Mouse (Mus musculus) common myeloid progenitor, adult 5-6 weeks (primary cell): ENCODE measurements around the gene Neurl2. TPM values are rescaled to one million over a fixed set of nuclear protein-coding genes. Genes with fewer than 3 reads are reported as not detected.
"Not testable (repeated sequence)": the region's sequence is repeated elsewhere in the genome, so short reads cannot be mapped to it uniquely, and the experiment has no call there.

Experiments used
- ATAC-seq: replicated peaks from 2 replicates; pipeline ENCODE4 v1.8.0; 2016; ENCODE audit warnings: low read depth, mild to moderate bottlenecking, moderate TSS enrichment, inconsistent platforms; ENCODE audit not compliant: poor library complexity, severe bottlenecking
- total RNA-seq: library from RNA; stranded (forward); fragments of 200-1000, 187-1606 nt; gene quantifications from 2 replicates; pipeline ENCODE4 v1.2.3, GENCODE M21; 2017

Neurl2 gene
- total RNA-seq, 1 experiment from 2014 or later = 0.55 TPM

DNA sequence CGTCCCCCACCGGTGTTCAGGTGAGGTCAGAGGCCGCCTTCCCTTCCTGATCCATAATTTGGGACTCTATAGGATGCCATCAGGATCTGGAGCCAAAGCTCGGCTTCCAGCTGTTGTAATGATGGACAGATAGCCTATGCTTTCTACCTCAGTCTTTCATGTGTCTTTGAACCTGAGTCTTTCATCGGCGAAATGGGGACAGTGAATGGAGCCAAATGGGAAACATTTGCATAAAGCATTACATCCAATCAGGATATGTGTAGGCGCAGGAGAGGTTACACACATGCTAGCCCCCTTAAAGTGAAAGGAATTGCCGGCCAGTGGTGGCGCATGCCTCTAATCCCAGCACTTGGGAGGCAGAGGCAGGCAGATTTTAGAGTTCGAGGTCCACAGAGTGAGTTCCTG lies 10.1 kb downstream of the Neurl2 start:
- peak; percentile 63 for ATAC-seq

DNA sequence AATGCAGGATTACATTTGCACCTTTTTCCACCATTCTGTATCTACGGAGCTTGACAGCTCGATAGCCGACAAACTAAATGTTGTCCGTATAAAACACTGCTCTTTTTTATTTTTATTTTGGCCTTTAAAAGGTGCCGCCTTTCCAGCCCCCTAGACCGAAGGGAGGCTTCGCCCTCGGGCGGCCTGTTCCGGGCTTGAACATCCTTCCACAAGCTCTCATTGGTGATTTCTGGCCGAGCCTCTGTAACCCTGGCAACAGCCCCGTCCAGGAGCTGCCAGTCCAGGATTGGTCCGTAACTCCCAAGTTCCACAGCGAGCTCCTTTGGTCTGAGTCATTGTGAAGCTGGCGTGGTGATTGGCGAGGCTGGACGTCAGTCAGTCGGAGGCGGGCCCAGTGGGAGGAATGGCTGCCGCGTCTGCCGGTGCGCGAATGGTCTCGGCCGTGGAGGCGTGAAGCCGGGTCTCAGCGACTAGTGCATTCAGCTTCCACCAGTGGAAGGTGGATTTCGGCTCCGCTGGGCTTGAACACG lies 10.6 kb downstream of the Neurl2 start, which contains the start of gene Zswim1:
Gene Zswim1, plus strand, starts transcription at position 51 of the 530 bp plus-strand sequence.
- peak; percentile 99 for ATAC-seq

DNA sequence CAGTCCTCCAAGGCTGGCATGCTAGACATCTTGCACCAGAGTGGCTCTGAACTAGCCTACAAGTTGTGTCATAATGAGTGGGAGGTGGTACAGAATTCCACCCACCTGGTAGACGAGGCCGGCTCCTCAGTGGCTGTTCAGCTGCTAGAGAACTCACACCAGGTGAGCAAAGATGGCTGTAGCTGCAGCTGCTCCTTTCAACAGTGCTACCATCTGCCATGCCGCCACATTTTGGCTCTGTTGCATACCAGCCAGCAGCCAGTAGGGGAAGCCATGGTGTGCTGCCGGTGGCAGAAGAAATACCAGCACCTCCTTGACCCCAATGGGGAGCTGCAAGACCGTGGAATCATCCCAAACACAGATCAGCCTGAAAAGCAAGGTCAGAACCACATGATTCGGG lies 12.2 kb downstream of the Neurl2 start:
- ATAC-seq = no peak

DNA sequence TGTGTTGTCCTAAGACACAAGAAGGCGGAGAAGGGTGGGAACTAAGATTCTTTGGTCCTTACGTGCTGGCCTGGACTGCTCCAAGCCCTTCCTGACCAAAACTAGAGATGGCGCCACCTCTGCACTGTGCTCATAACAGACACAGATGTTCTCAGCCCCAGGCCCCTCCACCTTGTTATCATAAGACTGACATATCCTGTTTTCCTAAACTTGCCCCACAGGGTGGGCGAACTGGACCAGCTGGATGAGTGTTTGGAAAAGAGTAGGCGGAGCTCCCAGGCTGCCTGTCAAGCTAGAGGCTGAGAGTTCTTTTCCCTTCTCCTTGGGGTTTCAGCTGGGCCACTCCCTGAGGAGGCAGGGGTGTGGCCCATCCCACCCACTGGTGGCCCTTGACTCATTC lies 15.6 kb downstream of the Neurl2 start:
- ATAC-seq = no peak

DNA sequence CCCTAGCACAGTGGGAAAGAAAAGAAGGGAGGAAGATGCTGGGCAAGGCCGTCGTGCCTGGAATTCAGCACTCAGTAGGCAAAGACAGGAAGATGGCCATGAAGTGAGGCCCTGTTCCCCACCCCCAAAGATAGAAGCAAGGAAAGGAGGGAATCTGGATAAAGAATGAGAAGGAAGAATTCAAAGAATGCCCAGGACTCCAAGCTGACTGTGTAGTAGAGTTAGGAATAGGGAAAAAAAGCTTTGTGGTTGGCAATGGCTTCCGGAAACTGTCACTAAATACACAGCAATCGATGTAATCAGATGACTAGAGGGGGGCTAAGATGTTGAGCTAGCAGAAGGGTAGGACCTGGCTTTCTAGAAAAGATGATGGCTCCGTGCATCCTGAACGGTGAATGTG lies 16.1 kb downstream of the Neurl2 start:
- ATAC-seq = no peak

DNA sequence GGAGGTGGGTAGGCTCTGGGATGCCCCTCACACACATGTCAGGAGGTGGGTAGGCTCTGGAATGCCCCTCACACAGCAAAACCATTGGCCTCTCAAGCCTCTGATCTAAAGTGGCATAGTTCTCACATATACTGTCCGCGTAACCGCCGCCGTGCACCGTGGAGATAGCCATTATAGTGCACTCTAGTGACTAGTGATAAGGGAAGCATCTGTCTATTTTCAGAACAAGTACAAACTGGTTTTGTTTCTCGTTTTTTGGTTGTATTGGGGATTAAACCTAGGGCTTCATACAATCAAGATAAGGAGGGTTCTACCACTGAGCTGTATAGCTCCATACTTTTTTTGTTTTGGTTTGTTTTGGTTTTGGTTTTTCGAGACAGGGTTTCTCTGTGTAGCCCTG lies 17.4 kb downstream of the Neurl2 start:
- ATAC-seq = peak; percentile 29; the same call in 1 of the 2 replicates

DNA sequence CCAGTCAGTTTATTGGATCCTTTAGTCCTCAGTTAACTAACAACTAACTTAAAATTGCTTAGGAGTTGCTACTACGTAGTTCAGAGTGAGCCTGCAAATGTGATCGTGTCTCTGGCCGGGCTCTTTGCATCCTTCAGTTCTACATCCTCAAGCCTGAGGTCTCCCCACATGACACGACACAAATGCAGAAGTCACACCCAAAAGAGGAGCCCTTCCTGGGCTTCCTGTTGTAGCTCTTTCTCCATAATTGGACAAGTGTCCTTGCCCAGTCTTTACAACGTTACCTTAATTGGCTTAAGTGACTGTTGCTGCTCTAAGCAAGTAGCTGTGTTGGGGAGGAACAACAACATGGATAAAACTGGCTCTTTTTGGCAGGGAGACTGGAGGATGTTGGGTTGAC lies 17.9 kb downstream of the Neurl2 start:
- ATAC-seq = peak; percentile 75

DNA sequence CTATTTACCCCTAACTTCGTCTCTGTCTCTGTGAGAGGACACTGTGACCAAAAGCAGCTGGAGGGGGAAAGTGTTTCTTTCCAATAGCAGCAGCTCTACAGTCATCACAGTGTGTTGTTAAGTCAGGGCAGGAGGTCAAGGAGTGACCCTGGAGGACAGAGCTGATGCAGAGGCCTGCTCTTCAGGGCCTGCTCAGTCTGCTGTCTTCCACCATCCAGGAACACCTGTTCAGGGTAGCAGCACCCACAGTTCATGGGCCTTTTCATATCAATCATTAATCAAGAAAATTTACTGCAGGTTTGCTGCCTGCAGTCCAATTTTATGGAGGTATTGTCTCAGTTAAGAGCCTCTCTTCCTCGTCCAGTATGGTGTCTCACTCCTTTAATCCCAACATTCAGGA lies 19.7 kb downstream of the Neurl2 start:
- no peak for ATAC-seq

DNA sequence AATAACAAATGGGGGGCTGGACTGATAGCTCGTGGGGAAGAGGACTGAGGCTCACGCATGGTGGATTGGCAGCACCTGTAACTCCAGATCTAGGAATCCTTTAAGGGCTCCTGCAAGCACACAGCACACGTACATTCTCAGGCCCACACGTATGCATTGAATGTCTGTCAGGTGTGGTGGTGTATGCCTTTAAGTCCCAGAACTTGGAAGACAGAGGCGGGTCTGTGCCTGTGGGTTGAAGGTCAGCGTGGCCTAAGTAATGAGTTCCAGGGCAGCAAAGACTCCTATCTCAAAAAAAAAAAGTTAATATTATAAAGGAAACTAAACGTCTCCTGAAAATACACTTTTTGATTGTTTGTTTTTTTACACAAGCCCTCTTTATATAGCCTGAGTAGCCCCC lies 26.6 kb downstream of the Neurl2 start:
- ATAC-seq = no peak

DNA sequence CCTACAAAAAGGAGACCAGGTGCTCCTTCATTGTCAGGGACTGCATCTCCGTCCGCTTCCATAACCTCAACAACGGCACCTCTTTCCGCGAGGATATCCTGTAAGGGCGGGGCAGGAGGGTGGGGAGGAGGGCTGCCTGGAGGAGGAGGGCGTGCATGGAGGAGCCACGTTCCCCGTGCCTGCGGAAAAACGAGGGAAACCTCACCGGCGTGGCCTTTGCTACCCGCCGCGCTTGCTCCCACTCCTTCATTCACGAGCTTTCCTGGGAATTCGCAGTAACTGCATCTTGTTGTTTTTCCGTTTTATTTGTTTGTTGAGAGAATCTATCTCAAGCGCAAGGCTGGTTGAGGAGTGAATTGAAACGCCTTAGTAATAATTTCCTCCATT lies 27.9 kb downstream of the Neurl2 start:
- peak; percentile 38; the same call in 1 of the 2 replicates for ATAC-seq

DNA sequence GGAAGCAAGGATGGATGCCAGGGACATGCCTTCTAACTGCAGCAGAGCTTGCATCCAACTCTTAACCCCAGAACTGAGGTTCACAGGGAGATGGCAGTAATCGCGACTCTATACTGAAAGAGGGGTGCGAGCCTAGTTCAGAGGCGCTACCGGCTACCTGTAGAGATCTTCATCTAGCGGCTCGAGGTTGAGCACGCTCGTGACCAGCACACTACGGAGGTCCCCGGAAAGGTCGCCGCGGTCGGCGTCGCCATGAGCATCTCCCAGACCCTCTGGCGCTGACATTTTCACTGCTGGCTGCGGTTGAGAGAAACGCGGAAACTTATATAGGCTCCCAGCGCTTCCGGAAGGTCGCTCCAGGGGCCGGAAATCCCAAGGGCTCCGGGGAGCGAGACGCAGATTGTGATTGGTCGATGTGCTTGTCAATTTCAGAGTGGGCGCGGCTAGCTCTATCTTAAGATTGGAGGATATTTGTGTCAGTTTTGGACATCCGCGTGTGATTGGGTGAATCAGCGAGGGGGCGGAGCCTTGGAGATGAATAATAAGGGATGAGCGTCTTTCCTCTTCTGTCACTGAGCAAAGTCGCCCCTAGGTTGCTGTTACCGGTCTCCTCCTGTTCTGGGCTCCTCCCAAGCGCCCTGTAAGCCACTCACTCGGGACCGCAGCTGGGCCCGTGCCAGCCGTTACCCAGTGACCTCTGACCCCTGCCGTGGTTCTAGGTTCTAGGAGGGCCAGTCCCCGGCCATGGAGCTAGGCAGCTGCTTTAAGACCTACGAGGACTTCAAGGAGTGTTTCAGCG lies 28.5 kb downstream of the Neurl2 start, which contains the start of the genes Acot8 and Zswim3:
Gene Acot8, minus strand, starts transcription at position 350 of the 799 bp plus-strand sequence.
Gene Zswim3, plus strand, starts transcription at position 566 of the 799 bp plus-strand sequence.
- ATAC-seq = peak; percentile 95

DNA sequence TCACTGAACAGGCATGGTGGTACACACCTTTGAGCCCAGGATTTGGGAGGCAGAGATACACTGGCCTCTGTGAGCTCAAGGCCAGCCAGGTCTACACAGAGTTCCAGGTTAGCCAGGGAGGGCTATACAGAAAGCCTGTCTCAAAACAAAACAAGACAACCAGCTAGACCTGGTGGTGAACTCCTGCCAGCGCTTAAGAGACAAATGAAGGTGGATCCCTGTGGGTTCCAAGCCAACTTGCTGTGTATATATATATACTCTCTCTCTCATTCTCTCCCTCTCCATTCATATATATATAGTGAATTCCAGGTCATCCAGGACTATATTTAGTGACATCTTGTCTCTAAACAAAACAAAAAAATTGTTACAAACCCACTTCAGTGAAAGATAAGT lies 29.3 kb downstream of the Neurl2 start:
- no peak for ATAC-seq

DNA sequence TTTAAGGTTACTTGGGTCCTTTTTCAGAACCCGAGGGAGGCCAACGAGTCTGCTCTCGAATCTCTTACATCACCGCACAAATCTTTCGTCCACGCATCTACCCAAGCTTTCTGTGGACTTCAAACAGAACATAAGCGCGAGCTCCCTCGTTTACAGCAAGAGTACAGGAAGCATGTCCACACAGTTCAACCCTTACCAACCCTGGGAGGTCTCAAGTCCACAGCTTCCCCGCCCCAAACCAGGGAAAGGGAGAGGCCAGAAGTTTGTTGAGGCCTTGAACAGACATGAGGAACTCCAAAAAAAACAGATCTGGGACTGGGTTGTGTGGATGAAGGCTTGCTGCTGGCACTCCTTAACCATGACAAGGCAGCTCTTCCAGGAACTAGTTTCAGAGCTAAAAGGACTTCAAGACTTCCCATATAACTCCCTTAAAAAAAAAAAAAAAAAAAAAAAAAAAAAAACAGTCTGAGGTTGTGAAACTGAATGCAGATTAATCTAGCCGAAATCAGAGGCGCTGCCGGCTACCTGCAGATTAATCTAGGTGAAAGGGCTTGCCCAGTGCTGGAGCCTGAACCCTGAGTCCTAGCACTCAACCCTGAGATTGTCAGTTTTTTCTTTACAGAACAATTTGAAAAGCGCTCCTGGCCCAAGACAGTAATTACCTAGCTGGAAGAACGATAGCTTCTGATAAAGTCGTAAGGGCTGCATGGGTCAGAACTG lies 29.9 kb downstream of the Neurl2 start:
- no peak for ATAC-seq

DNA sequence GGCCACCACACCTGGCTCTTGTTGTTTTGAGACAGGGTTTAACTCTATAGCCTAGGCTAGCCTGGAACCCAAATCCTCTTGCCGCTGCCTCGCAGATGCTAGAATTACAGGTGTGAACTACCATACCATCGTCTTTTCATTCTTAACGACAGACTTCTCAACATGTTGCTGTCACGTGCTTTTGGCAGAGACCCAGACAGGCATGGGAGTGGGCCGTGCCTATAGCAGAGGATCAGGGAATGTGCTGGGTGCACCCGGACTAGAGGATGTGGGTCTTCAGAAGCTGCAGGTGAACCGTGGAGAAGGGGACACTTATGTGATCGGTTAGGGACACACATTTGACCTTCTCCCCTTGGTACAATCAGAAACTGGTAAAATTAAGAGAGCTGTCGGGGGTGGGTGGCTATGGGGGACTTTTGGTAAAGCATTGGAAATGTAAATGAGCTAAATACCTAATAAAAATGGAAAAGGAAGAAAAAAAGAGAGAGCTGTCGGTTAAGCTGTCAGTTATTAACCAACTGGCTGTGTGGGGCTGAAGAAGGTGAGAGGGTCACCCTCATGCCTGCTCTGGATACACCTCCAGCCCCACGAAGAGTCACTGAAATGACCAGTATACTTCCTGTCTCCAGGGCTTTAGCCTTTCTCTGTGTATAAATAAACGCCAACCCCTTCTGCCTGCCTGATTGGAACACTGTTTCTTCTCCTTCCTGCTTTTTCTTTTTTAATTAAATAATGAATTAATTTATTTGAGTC lies 32.8 kb downstream of the Neurl2 start:
- no peak for ATAC-seq

DNA sequence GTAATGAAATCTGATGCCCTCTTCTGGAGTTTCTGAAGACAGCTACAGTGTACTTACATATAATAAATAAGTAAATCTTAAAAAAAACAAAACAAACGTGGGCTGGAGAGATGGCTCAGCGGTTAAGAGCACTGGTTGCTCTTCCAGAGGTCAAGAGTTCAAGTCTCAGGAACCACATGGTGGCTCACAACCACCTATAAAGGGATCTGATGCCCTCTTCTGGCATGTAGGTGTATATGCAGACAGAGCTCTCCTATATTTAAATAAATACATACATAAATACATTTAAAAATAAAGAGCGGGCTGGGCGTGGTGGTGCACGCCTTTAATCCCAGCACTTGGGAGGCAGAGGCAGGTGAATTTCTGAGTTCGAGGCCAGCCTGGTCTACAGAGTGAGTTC lies 34.7 kb downstream of the Neurl2 start:
- ATAC-seq = not testable (repeated sequence)

DNA sequence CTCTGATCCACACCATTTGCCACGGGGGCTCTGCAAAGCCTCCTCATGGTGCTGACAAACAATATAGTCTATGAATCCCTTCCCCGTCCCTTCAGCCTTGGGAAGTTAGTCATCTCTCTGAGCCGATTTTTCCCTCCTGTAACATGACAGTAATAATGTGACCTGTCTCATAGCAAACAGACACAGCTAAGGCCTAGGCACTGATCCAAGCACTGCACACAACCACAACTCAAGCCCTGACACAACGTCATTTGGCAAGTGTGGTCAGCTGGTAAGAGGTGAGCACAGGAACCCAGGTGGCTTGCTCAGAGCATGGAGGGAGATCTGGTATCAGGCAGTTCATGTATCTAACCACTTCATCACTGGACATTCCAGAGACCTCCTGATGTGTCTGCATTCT lies 37.4 kb downstream of the Neurl2 start:
- no peak for ATAC-seq

DNA sequence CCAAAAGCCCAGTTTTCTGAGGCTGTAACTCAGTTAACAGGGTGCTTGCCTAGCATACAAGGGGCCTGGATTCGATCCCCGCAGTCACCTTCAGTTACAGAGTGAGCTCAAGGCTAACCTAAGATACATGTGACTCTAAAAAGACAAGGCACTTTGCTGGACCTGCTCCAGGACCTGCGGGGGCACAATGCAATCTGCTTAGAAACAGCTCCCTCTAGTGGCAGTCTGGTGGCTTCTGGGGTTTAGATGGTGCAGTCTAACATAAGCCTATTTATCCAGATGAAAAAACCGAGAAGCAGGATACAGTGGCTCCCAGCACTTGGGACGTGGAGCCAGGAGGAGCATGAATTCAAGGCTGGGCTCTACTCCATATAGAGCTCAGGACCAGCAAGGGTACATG lies 39.0 kb downstream of the Neurl2 start:
- ATAC-seq = peak; percentile 86

DNA sequence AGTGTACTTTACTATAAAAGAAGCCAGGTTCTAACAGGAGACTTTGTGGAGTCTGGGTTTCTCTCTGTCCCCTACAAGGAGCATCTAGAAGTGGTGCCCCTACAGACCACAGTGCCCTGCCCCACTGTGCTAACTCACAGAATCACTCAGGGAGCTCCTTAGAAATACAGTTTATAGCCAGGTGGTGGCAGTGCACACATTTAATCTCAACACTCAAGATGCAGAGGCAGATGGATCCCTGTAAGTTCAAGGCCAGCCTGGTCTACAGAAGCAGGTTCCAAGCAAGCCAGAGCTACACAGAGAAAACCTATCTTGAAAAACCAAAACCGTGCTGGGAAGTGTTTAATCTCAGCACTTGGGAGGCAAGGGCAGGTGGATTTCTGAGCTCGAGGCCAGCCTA lies 39.5 kb downstream of the Neurl2 start:
- ATAC-seq = 0 out of 2 replicates have a peak, but pooled peaks have one; percentile 20

DNA sequence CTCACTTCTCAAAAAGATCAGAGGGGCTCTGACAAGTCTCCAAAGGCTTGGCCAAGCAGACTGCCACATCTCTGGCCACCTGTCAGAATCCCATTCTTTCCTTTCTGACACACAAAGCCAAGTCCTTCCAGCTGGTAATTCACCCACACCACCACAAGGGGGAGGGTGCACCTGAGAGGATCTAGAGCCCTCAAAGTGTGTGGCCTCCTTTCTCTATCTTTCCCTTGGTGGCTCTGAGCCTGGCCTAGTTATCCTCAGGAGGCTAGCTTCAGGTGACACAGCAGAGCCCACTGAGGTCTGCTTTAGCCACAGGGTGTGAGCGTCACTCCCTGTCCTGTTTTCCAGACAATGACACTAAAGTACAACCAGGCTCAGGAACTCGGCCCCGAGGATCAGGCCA lies 40.0 kb downstream of the Neurl2 start:
- ATAC-seq = peak; percentile 50
